Mouse (Mus musculus): ENCODE measurements around the gene Rmdn3.

DNA sequence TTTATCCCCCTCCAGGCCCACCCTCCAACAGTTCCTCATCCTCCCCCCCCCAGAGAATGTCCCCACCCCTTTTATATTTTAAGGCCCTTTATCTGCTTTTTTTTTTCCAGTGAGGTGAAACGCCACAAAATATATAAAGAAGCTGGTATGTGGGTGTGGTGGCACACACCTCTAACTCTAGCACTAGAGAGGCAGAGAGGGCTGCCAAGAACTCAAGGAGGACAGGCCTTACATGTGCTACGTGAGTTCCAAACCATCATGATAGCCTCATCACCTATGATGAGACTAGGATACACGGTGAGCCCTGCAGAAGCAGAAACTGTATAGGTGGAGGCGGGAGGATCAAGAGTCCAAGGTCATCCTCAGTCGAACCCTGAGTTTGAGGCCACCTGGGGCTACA, 34.1 kb upstream of the Rmdn3 start:
- TF ChIP-seq FLI1 (IDR thresholded peaks at IDR 0.05; ENCODE audit: low read length), result no peak
- no peak for TF ChIP-seq GATA1 (IDR thresholded peaks at IDR 0.05; ENCODE audit: borderline replicate concordance, low read length)

All from megakaryocyte, embryonic 14.5 days (primary cell).